Mouse (Mus musculus) C2C12 (cell line): ENCODE data around the gene Cnksr3.

Experiments
- CEBPB ChIP-seq: IDR thresholded peaks from one replicate; pipeline ENCODE4 v1.6.1; 2011; ENCODE audit warnings: low read depth, mild to moderate bottlenecking, control low read depth, moderate library complexity
- CTCF ChIP-seq: IDR thresholded peaks from one replicate; pipeline ENCODE4 v1.5.1; 2011; ENCODE audit not compliant: control insufficient read depth, insufficient read depth, insufficient read length
- MYOD1 ChIP-seq: IDR thresholded peaks from one replicate; pipeline ENCODE4 v1.6.1; 2011; ENCODE audit warnings: low read depth; ENCODE audit not compliant: control insufficient read depth, insufficient read length
- MYOG ChIP-seq: IDR thresholded peaks from one replicate; pipeline ENCODE4 v1.6.1; 2011; ENCODE audit not compliant: control insufficient read depth, insufficient read length; ENCODE audit errors: extremely low read depth

DNA sequence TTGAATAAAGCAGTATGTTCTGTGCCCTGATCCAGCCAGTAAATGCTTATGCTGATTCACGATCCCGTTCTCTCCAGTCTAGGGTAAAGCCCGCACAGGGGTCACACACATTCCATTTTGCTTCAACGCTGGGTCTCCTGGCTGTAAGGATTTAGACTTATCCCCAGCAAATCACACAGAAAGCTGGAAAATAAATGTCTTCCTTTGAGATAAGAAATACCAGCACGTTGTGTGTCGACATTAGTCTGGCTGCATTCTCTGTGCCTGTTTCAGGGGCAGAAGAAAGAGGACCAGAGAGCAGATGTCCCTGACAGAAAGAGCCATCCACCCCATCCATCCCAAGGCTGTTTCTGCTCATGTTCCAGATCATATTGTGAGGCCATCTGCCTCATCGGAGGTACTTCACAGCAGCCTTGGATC, 134.6 kb downstream of the Cnksr3 start:
- no peak for TF ChIP-seq CTCF
- no peak for TF ChIP-seq MYOG
- no peak for TF ChIP-seq CEBPB
- no peak for TF ChIP-seq MYOD1
